Mouse (Mus musculus) G1E (cell line): Measurements from ENCODE around the gene Plekhh2.

ENCODE experiments used
- CTCF ChIP-seq: IDR thresholded peaks from 2 replicates; pipeline ENCODE4 v1.5.1; 2012; ENCODE audit warnings: low read depth, low read length, inconsistent platforms, mixed read lengths
- GATA1 ChIP-seq: IDR thresholded peaks from 2 replicates; pipeline ENCODE4 v1.6.1; 2012; ENCODE audit warnings: borderline replicate concordance, low read length, inconsistent platforms, mixed read lengths

GRCm38 (mm10) chr17:84658195-84658594, 146.5 kb downstream of the Plekhh2 start:
- TF ChIP-seq GATA1, result no peak
- no peak for TF ChIP-seq CTCF
